Mouse (Mus musculus): ENCODE results near the gene Tmem38b.

Gene Tmem38b

DNA sequence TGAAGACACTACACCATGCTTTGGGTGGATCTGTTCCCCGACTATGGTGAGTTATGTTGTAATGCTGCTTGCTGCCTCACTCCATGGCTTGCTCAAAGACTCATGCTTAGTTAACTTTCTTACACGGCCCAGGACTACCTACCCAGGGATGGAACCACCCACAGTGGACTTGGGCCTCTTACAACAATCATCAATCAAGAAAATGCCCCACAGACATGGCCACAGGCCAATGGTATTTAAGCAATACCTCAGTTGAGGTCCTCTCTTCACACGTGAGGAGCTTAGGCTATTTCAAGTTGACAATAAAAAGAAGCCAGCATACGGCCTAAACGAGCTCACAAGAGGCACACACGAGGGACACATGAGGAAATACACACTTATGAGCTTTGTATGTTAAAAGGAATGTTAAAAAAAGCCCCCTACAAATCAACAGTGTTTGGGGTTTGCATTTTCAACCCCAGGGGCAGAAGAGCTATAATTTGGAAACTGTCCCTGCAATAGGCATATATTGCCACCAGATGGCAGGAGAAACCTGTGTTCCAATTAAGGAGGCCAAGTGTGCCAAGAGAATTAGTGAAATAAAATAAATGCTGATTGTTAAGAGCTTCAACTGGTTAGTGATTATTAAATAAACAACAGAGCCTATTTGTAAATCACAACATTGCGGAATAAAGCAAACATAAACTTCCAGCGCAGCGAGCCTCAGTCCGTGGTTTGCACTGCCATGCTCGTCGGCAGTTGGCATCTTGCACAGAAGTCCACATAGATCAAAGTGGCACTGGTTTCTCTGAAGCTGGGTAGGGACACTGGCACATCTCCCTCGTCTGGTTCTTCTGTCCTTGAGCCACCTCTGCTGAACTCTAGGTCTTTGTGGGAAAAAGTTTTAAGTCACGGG is 58.8 kb downstream of the Tmem38b start:
- DNase-seq (ENCODE audit: low spot score in 2 of 2): no peak

DNA sequence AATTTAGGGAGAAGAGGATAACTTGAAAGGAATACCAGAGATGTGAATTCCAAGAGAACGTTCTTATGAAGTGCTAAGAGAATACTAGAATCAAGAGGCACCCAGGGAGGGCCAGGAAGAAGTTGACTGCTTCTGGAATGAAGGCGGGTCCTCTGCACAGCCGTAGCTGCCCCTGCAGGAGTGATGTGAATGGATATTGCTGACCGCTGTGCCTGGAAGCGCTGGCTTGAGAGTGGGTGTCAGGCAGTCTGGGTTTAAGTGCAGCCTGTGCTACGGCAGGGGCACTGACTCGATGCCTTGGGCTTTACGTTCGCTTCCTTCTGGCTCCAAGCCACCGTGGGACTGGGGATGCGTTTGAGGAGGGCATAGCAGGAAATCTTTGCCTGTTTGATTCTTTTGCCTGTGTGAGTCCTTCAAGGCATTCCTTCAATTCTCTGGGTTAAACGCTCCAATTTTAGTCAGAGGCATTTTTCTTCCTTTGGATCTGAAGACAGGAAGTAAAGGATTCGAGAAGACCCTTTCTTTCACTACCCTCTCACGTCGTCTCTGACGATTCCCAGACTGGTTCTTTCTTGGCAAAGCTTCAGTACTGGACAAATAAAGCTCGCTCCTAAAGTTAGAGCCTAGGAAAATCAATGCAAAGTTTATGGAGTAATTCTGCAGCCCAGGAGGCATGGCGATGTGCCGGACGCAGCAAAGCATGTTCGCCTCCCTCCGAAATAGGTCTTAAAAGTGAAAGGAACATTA is 60.7 kb downstream of the Tmem38b start:
- no peak for DNase-seq (ENCODE audit: low spot score in 2 of 2)

DNA sequence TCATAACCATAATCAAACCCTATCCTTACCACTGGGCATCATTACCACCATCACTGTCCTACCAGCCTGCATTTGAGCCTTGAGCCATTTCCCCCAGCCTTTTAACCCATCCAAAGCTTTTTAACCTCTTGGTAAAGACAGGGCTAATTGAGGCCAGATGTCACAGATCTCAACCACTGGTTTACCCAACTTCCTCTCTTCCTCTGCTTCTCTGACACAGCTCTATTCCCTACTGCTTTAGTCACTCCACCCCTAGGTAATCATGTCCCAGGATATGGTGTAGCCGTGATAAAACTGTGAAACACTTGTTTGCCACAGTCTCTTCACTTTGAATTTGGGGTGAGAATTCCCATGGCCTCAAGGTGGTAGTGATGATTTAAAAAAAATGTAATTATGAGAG is 69.5 kb downstream of the Tmem38b start:
- no peak for DNase-seq (ENCODE audit: low spot score in 2 of 2)

DNA sequence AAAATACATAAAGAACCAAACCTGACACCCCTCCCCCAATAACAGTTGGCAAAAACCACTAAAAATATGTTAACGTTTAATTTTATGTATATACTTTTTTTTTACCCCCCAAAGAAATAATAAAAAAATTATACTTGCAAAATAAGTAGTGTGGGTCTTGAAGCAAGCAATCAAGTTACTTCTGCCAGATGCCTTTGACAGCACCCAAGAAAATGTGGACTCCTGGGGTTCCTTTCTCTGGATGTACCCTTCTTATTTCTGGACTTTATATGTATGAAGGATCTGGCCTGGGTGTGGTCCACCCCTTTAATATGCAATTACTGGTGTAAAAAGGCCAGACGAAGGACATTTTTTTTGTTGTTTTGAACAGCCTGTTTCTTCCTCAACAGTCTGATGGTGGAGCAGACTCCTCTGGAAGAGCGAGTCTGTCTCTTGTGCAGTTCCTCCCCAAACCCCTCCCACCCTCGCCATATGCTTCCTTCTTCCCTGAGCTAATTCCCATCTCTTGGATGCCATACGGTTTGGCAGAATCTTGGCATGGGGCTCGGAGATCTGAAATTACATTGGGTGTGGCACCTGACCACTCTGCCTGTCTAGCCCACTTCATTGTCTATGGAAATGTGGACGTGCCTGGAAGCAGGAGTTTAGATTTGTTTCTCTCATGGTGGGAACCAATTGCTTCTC is 70.4 kb downstream of the Tmem38b start:
- no peak for DNase-seq (ENCODE audit: low spot score in 2 of 2)

DNA sequence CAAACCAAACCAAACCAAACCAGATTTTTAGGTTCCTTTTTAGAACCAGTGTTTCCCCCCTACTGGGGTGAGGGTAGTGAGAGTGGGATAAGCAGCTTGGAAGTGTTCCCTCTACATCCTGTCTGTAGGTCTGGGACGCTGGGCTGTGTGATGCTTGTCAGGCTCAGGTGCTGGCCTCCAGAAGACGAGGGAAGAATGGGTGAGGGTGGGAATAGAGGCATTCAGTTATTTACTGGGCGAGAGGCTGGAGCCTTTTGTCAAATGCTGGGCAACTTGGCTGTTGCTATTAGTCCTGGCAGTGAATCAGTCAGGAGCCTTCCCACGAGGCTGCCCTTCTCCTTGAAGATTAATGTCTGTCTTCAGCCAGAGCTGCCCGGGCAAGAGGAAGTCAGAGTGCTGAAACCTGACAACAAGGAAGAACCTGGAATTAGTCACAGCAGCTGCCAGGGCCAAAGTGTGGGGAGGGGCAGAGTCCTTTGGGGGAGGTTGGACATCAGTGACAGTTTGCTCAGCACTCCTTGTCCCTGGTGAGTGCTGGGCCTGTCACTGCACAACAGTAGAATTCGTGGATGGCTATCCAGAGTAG is 74.6 kb downstream of the Tmem38b start:
- DNase-seq (ENCODE audit: low spot score in 2 of 2): no peak

DNA sequence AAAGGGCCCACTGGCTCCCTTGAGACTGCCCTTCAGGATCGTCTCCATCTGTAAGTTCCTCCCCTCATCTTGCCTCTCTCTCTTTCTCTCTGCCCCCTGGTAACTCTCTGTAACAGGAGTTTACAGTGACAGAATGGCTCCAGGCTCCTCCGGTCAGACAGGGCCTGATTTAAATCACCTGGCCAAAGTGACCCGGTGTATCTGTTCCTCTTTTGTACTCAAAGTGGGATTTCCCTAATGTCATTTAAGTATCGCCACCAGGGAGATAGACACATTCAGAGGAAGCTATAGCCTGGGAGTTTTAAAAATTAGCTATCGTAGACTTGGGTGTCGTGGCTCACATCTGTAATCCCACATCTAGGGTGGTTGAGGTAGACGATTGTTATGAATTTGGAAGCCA is 78.5 kb downstream of the Tmem38b start:
- DNase-seq (ENCODE audit: low spot score in 2 of 2): no peak

DNA sequence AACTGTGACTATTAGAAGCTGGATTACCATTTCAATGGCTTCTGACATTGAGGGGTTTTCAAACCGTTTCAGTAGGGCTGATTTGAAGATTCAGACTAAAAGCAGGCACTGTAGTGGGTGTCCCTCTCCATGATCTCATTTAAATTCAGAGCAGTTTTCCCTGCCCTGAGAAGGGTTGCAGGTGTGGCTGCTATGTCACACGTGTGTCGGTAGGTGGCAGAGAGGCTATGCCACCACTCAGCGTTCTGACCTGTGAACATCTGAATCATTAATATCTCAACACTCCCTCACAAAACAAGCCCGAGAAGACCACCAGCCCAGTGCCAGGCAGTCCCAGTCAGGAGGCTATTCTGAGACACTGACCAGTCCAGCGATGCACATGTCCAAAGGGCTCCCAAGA is 79.7 kb downstream of the Tmem38b start:
- no peak for DNase-seq (ENCODE audit: low spot score in 2 of 2)

DNA sequence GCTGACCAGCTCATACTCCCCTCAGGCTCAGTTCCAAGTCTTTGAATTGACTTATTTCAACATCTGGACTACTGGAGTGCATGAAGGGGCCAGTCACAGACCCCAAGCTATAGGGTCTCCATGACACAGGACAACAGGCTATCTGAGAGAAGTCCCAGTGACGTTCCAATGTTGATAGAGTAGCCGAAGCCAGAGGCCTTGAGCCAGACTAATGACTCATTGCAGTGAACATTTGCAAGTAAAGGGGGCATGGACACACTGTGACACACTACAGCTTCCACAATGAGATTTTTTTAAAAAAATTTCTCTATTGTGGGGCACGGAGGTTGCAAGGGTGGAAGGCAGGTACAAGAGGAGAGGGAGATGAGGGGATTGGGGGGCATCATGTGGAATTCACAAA is 81.2 kb downstream of the Tmem38b start:
- no peak for DNase-seq (ENCODE audit: low spot score in 2 of 2)

Data from urinary bladder, postnatal 4 days (tissue).